9 mouse cellular contexts compared by ENCODE assay signal in genomic region chr4:123758306-123758705, GRCm38 (mm10). TPM values are rescaled to one million over a fixed set of nuclear protein-coding genes. Genes with fewer than 3 reads are reported as not detected.
DNase-seq lines count a peak whose midpoint lies in the region; ATAC-seq and TF ChIP-seq lines count a peak whose summit lies in the region.
"Had no signal": no experiment of that assay in that cellular context is flagged by ENCODE, and none has a peak within 500 bp of the region (broad histone marks: within the 10 kb centered on the region; RNA-seq: fewer than 3 reads in every experiment).

No protein-coding gene starts in this region.

- no peaks in the 10 kb centered on the region for H3K4me1 ChIP-seq in forebrain, postnatal 0 days (ENCODE audit: insufficient read depth)
- no peaks in the 10 kb centered on the region for H3K4me1 ChIP-seq in forebrain, embryonic 15.5 days
- no peaks in the 10 kb centered on the region for H3K4me1 ChIP-seq in stomach, embryonic 16.5 days (ENCODE audit: control insufficient read depth, insufficient read depth, low read length)

- no peaks in the 10 kb centered on the region for H3K36me3 ChIP-seq in forebrain, postnatal 0 days (ENCODE audit: insufficient read depth)
- H3K36me3 ChIP-seq in forebrain, embryonic 15.5 days = no peaks in the 10 kb centered on the region
- no peaks in the 10 kb centered on the region for H3K36me3 ChIP-seq in stomach, embryonic 16.5 days (ENCODE audit: control insufficient read depth, insufficient read depth, low read length)

- H3K4me2 ChIP-seq in forebrain, postnatal 0 days (ENCODE audit: low read depth) = no peak overlapping the region
- H3K4me2 ChIP-seq in forebrain, embryonic 15.5 days (replicated peaks) = no peak overlapping the region
- no peak overlapping the region for H3K4me2 ChIP-seq in stomach, embryonic 16.5 days (ENCODE audit: low read depth, low read length)

- TF ChIP-seq CTCF in forebrain, postnatal 0 days (IDR thresholded peaks at IDR 0.05; ENCODE audit: low read depth) = peak; percentile 46

- H3K9ac ChIP-seq in forebrain, postnatal 0 days = no peak overlapping the region
- H3K9ac ChIP-seq in forebrain, embryonic 15.5 days (replicated peaks) = no peak overlapping the region
- no peak overlapping the region for H3K9ac ChIP-seq in stomach, embryonic 16.5 days (ENCODE audit: low read length)

- no peak overlapping the region for H3K4me3 ChIP-seq in forebrain, postnatal 0 days (ENCODE audit: low read depth, low read length)
- H3K4me3 ChIP-seq in forebrain, embryonic 15.5 days = no peak overlapping the region
- no peak overlapping the region for H3K4me3 ChIP-seq in stomach, embryonic 16.5 days (replicated peaks; ENCODE audit: low read length)

- peak; percentile 3 for DNase-seq in forebrain, postnatal 0 days
- peak; percentile 7 for DNase-seq in thymus, postnatal 0 days (ENCODE audit: low spot score)
- no peak for DNase-seq in thymus, postnatal 25 days
- peak; percentile 41 for DNase-seq in kidney, postnatal 14 days
- DNase-seq in right cerebral cortex, postnatal 14 days = no peak
- DNase-seq in Muller cell, postnatal 12 days (ENCODE audit: inconsistent ontology term) = no peak
- DNase-seq: layer of hippocampus, postnatal 36 days had no signal

- 54% methylated on average over 4 of the region's 4 CpGs for WGBS in forebrain, postnatal 0 days
- 48% methylated on average over 4 of the region's 4 CpGs for WGBS in forebrain, embryonic 15.5 days
- WGBS in stomach, embryonic 16.5 days = 64% methylated on average over 4 of the region's 4 CpGs

- no peaks in the 10 kb centered on the region for H3K9me3 ChIP-seq in forebrain, postnatal 0 days (ENCODE audit: low read length)
- no peaks in the 10 kb centered on the region for H3K9me3 ChIP-seq in forebrain, embryonic 15.5 days
- H3K9me3 ChIP-seq in stomach, embryonic 16.5 days (replicated peaks; ENCODE audit: control insufficient read depth, low read length) = no peaks in the 10 kb centered on the region

- H3K27me3 ChIP-seq in forebrain, postnatal 0 days (ENCODE audit: insufficient read depth, low read length) = no peaks in the 10 kb centered on the region
- no peaks in the 10 kb centered on the region for H3K27me3 ChIP-seq in forebrain, embryonic 15.5 days
- H3K27me3 ChIP-seq in stomach, embryonic 16.5 days (ENCODE audit: control insufficient read depth, insufficient read depth, low read length) = no peaks in the 10 kb centered on the region

- no peak for ATAC-seq in forebrain, postnatal 0 days
- ATAC-seq in forebrain, embryonic 15.5 days (replicated peaks) = no peak
- ATAC-seq in stomach, embryonic 16.5 days (ENCODE audit: insufficient read depth, low FRiP score) = 0 out of 2 replicates have a peak, but pooled peaks have one; percentile 56

- H3K27ac ChIP-seq in forebrain, postnatal 0 days (ENCODE audit: low read depth, low read length) = no peak overlapping the region
- H3K27ac ChIP-seq in forebrain, embryonic 15.5 days (replicated peaks) = no peak overlapping the region
- no peak overlapping the region for H3K27ac ChIP-seq in stomach, embryonic 16.5 days (ENCODE audit: low read length)

RNA-seq across cellular contexts. Expression of gene Akirin1, which starts 8.2 kb away (rescaled TPM):
- total RNA-seq in forebrain, postnatal 0 days (2014; rRNA removed) = 60.7 and 64.1 TPM in 2 replicates
- 65.9 and 69.0 TPM in 2 replicates for polyA plus RNA-seq in forebrain, postnatal 0 days (2015; fragmentation: Nextera tagmentation; extraction: Ambion mirVana)
- 77.1 and 78.8 TPM in 2 replicates for polyA plus RNA-seq in forebrain, embryonic 15.5 days (2015; fragmentation: Nextera tagmentation; extraction: Ambion mirVana)
- polyA plus RNA-seq in thymus, postnatal 0 days (2015; fragmentation: Nextera tagmentation; extraction: Ambion mirVana) = 95.5 and 113 TPM in 2 replicates
- 36.5 and 37.2 TPM in 2 replicates for polyA plus RNA-seq in stomach, embryonic 16.5 days (2015; fragmentation: Nextera tagmentation; extraction: Ambion mirVana)

RNA-seq across cellular contexts. Expression of gene Rhbdl2, which starts 29.4 kb away (rescaled TPM):
- 0.48 and 0.54 TPM in 2 replicates for total RNA-seq in forebrain, postnatal 0 days (2014; rRNA removed)
- 0.73 and 0.86 TPM in 2 replicates for polyA plus RNA-seq in forebrain, postnatal 0 days (2015; fragmentation: Nextera tagmentation; extraction: Ambion mirVana)
- 0.92 and 1.2 TPM in 2 replicates for polyA plus RNA-seq in forebrain, embryonic 15.5 days (2015; fragmentation: Nextera tagmentation; extraction: Ambion mirVana)
- 9.1 and 9.9 TPM in 2 replicates for polyA plus RNA-seq in thymus, postnatal 0 days (2015; fragmentation: Nextera tagmentation; extraction: Ambion mirVana)
- polyA plus RNA-seq in stomach, embryonic 16.5 days (2015; fragmentation: Nextera tagmentation; extraction: Ambion mirVana) = 9.7 and 10.6 TPM in 2 replicates

RNA-seq across cellular contexts. Expression of gene Ndufs5, which starts 40.3 kb away (rescaled TPM):
- total RNA-seq in forebrain, postnatal 0 days (2014; rRNA removed) = 161 and 279 TPM in 2 replicates
- 536 and 634 TPM in 2 replicates for polyA plus RNA-seq in forebrain, postnatal 0 days (2015; fragmentation: Nextera tagmentation; extraction: Ambion mirVana)
- 379 and 398 TPM in 2 replicates for polyA plus RNA-seq in forebrain, embryonic 15.5 days (2015; fragmentation: Nextera tagmentation; extraction: Ambion mirVana)
- 485 and 491 TPM in 2 replicates for polyA plus RNA-seq in thymus, postnatal 0 days (2015; fragmentation: Nextera tagmentation; extraction: Ambion mirVana)
- 288 and 291 TPM in 2 replicates for polyA plus RNA-seq in stomach, embryonic 16.5 days (2015; fragmentation: Nextera tagmentation; extraction: Ambion mirVana)

Comparison
In these comparisons a context has a peak if more than half of its experiments do, and no peak if none do; other contexts are left out.
1. DNase-seq: peak in forebrain, postnatal 0 days (single experiment), thymus, postnatal 0 days (single experiment) and kidney, postnatal 14 days (single experiment); none in thymus, postnatal 25 days (single experiment), right cerebral cortex, postnatal 14 days (single experiment) and Muller cell, postnatal 12 days (single experiment).